ENCODE assay signal across 28 mouse cellular contexts in genomic region chr4:68382007-68382406, GRCm38 (mm10).
"Had no signal": no experiment of that assay in that cellular context is flagged by ENCODE, and none has a peak within 500 bp of the region (broad histone marks: within the 10 kb centered on the region; RNA-seq: fewer than 3 reads in every experiment).

No protein-coding gene starts in this region.

- H3K27me3 ChIP-seq: heart, embryonic 12.5 days; hindbrain, embryonic 12.5 days; intestine, embryonic 15.5 days; kidney, embryonic 15.5 days; limb, embryonic 12.5 days; liver, embryonic 13.5 days; liver, embryonic 15.5 days had no signal

- H3K9me3 ChIP-seq: heart, embryonic 10.5 days; heart, embryonic 12.5 days; hindbrain, embryonic 10.5 days; hindbrain, embryonic 12.5 days; intestine, embryonic 15.5 days; kidney, embryonic 15.5 days; limb, embryonic 10.5 days; limb, embryonic 12.5 days; liver, embryonic 13.5 days; liver, embryonic 15.5 days had no signal

- H3K36me3 ChIP-seq: heart, embryonic 10.5 days; heart, embryonic 12.5 days; hindbrain, embryonic 10.5 days; hindbrain, embryonic 12.5 days; intestine, embryonic 15.5 days; kidney, embryonic 15.5 days; limb, embryonic 10.5 days; limb, embryonic 12.5 days; liver, embryonic 13.5 days; liver, embryonic 15.5 days had no signal

- H3K4me3 ChIP-seq: gastrocnemius, adult 2 months; heart, embryonic 10.5 days; heart, embryonic 12.5 days; hindbrain, embryonic 10.5 days; hindbrain, embryonic 12.5 days; intestine, embryonic 15.5 days; kidney, embryonic 15.5 days; layer of hippocampus, adult 2 months; limb, embryonic 10.5 days; limb, embryonic 12.5 days; liver, embryonic 13.5 days; liver, embryonic 15.5 days had no signal

- DNase-seq: gastrocnemius, adult 2 months; gastrocnemius, postnatal 10 days; gastrocnemius, postnatal 25 days; heart, adult 18-20 months; heart, postnatal 10 days; heart, postnatal 4 days; kidney, adult 11 months; kidney, adult 2 months; kidney, adult 9 months; kidney, postnatal 14 days; kidney, postnatal 4 days; liver; liver, embryonic 13.5 days had no signal

- H3K4me2 ChIP-seq: heart, embryonic 12.5 days; hindbrain, embryonic 12.5 days; hindbrain, embryonic 14.5 days; intestine, embryonic 15.5 days; kidney, embryonic 15.5 days; limb, embryonic 12.5 days; liver, embryonic 11.5 days; liver, embryonic 13.5 days; liver, embryonic 15.5 days had no signal

- H3K4me1 ChIP-seq: heart, embryonic 10.5 days; heart, embryonic 12.5 days; hindbrain, embryonic 10.5 days; hindbrain, embryonic 12.5 days; intestine, embryonic 15.5 days; kidney, embryonic 15.5 days; limb, embryonic 10.5 days; limb, embryonic 12.5 days; liver, embryonic 13.5 days; liver, embryonic 15.5 days had no signal

- H3K9ac ChIP-seq: heart, embryonic 12.5 days; hindbrain, embryonic 12.5 days; hindbrain, embryonic 14.5 days; intestine, embryonic 15.5 days; kidney, embryonic 15.5 days; limb, embryonic 12.5 days; liver, embryonic 13.5 days; liver, embryonic 15.5 days had no signal

- H3K27ac ChIP-seq: gastrocnemius, adult 2 months; heart, embryonic 10.5 days; hindbrain, embryonic 10.5 days; hindbrain, embryonic 12.5 days; hindbrain, embryonic 14.5 days; intestine, embryonic 15.5 days; kidney, embryonic 15.5 days; kidney, postnatal 0 days; layer of hippocampus, adult 2 months; limb, embryonic 10.5 days; limb, embryonic 12.5 days; liver, embryonic 13.5 days; liver, embryonic 15.5 days had no signal

- ATAC-seq: hindbrain, embryonic 16.5 days; inflammation-experienced regulatory T-cells, adult 6 months; intestine, embryonic 15.5 days had no signal
